Mouse (Mus musculus): Measurements from ENCODE around the gene Sec24a. TPM values are rescaled to one million over a fixed set of nuclear protein-coding genes. Genes with fewer than 3 reads are reported as not detected.
"Not testable (repeated sequence)": the region's sequence is repeated elsewhere in the genome, so short reads cannot be mapped to it uniquely, and the experiment has no call there.

The Sec24a gene
- polyA plus RNA-seq, 1 experiment from 2014 or later, result 15.3 TPM

GRCm38 (mm10) chr11:51706451-51706850, 57.0 kb downstream of the Sec24a start:
- H3K27me3 ChIP-seq, result no peaks in the 10 kb centered on the region
- WGBS, result 97% methylated on average over 10 of the region's 10 CpGs
- ATAC-seq (ENCODE audit: low FRiP score), result no peak
- no peak overlapping the region for H3K4me3 ChIP-seq
- H3K4me2 ChIP-seq, result no peak overlapping the region
- H3K4me1 ChIP-seq (replicated peaks), result no peaks in the 10 kb centered on the region
- H3K9ac ChIP-seq, result no peak overlapping the region
- no peaks in the 10 kb centered on the region for H3K9me3 ChIP-seq
- H3K36me3 ChIP-seq, result peaks cover 88% of the 10 kb centered on the region
- no peak overlapping the region for H3K27ac ChIP-seq

- ATAC-seq (ENCODE audit: low FRiP score), result no peak
- no peaks in the 10 kb centered on the region for H3K9me3 ChIP-seq
- no peak overlapping the region for H3K27ac ChIP-seq
- no peak overlapping the region for H3K9ac ChIP-seq
- H3K4me2 ChIP-seq, result no peak overlapping the region
- no peak overlapping the region for H3K4me3 ChIP-seq
- H3K27me3 ChIP-seq, result no peaks in the 10 kb centered on the region
- H3K4me1 ChIP-seq (replicated peaks), result no peaks in the 10 kb centered on the region
- peaks cover 93% of the 10 kb centered on the region for H3K36me3 ChIP-seq
- WGBS, result 66% methylated on average over 10 of the region's 10 CpGs
Observed at GRCm38 (mm10) chr11:51703379-51703998, 59.9 kb downstream of the Sec24a start.

- no peak overlapping the region for H3K27ac ChIP-seq
- H3K9me3 ChIP-seq, result no peaks in the 10 kb centered on the region
- 86% methylated on average over 3 of the region's 3 CpGs for WGBS
- no peaks in the 10 kb centered on the region for H3K27me3 ChIP-seq
- no peak overlapping the region for H3K4me2 ChIP-seq
- H3K9ac ChIP-seq, result no peak overlapping the region
- peaks cover 93% of the 10 kb centered on the region for H3K36me3 ChIP-seq
- no peak overlapping the region for H3K4me3 ChIP-seq
- ATAC-seq (ENCODE audit: low FRiP score), result no peak
- H3K4me1 ChIP-seq (replicated peaks), result no peaks in the 10 kb centered on the region
Observed at GRCm38 (mm10) chr11:51702831-51703230, 60.6 kb downstream of the Sec24a start.

GRCm38 (mm10) chr11:51694984-51695383, 68.5 kb downstream of the Sec24a start:
- no peak for ATAC-seq (ENCODE audit: low FRiP score)
- no peaks in the 10 kb centered on the region for H3K27me3 ChIP-seq
- peaks cover 2% of the 10 kb centered on the region for H3K4me1 ChIP-seq (replicated peaks)
- H3K36me3 ChIP-seq, result peaks cover 45% of the 10 kb centered on the region
- H3K9me3 ChIP-seq, result no peaks in the 10 kb centered on the region
- H3K9ac ChIP-seq, result no peak overlapping the region
- H3K27ac ChIP-seq, result no peak overlapping the region
- WGBS, result 92% methylated on average over 3 of the region's 3 CpGs
- H3K4me3 ChIP-seq, result no peak overlapping the region
- H3K4me2 ChIP-seq, result no peak overlapping the region

- not testable (repeated sequence) for H3K9ac ChIP-seq; H3K27me3 ChIP-seq; H3K4me3 ChIP-seq; ATAC-seq (ENCODE audit: low FRiP score); H3K4me2 ChIP-seq; H3K9me3 ChIP-seq; H3K27ac ChIP-seq
- WGBS, result 76% methylated on average over 3 of the region's 3 CpGs
- peaks cover 16% of the 10 kb centered on the region for H3K36me3 ChIP-seq
- H3K4me1 ChIP-seq (replicated peaks), result peaks cover 17% of the 10 kb centered on the region
Observed at GRCm38 (mm10) chr11:51690597-51690996, 72.8 kb downstream of the Sec24a start.

- Histone ChIP-seq H3K4me2 (peak overlapping the region; percentile 65), H3K27me3 (no peaks in the 10 kb centered on the region), H3K4me1 (replicated peaks) (peaks cover 17% of the 10 kb centered on the region), H3K4me3 (peak overlapping the region; percentile 69), H3K36me3 (peaks cover 18% of the 10 kb centered on the region), H3K9ac (peak overlapping the region; percentile 79), H3K9me3 (no peaks in the 10 kb centered on the region), H3K27ac (peak overlapping the region; percentile 99)
- no peak for ATAC-seq (ENCODE audit: low FRiP score)
- 25% methylated on average over 6 of the region's 6 CpGs for WGBS
Observed at GRCm38 (mm10) chr11:51689343-51689742, 74.1 kb downstream of the Sec24a start.

- Histone ChIP-seq H3K27ac (peak within 1 kb of the TSS; percentile 99), H3K4me3 (peak within 1 kb of the TSS; percentile 69), H3K9me3 (no peaks in the 10 kb centered on the region), H3K36me3 (peaks cover 18% of the 10 kb centered on the region), H3K4me2 (peak within 1 kb of the TSS; percentile 83), H3K9ac (peak within 1 kb of the TSS; percentile 84), H3K4me1 (replicated peaks) (peaks cover 17% of the 10 kb centered on the region), H3K27me3 (no peaks in the 10 kb centered on the region)
- ATAC-seq (ENCODE audit: low FRiP score), result peak; percentile 99
- under 1% methylated on average over 60 of the region's 60 CpGs for WGBS
Observed at GRCm38 (mm10) chr11:51688330-51689328, 74.8 kb downstream of the Sec24a start, which contains the start of gene 0610009B22Rik. Gene 0610009B22Rik (minus strand): TSS chr11:51688874.

- peaks cover 12% of the 10 kb centered on the region for H3K36me3 ChIP-seq
- ATAC-seq (ENCODE audit: low FRiP score), result no peak
- H3K4me3 ChIP-seq, result no peak overlapping the region
- 43% methylated on average over 8 of the region's 8 CpGs for WGBS
- no peak overlapping the region for H3K9ac ChIP-seq
- no peak overlapping the region for H3K27ac ChIP-seq
- H3K4me1 ChIP-seq (replicated peaks), result no peaks in the 10 kb centered on the region
- 0 out of 2 replicates have a peak, but pooled peaks cover 2% of the 10 kb centered on the region for H3K27me3 ChIP-seq
- no peak overlapping the region for H3K4me2 ChIP-seq
- H3K9me3 ChIP-seq, result no peaks in the 10 kb centered on the region
Observed at GRCm38 (mm10) chr11:51681976-51682374, 81.5 kb downstream of the Sec24a start.

- 38% methylated on average over 13 of the region's 13 CpGs for WGBS
- Histone ChIP-seq H3K9ac (no peak overlapping the region), H3K4me3 (no peak overlapping the region), H3K36me3 (peaks cover 12% of the 10 kb centered on the region), H3K27ac (no peak overlapping the region), H3K4me1 (replicated peaks) (no peaks in the 10 kb centered on the region), H3K9me3 (no peaks in the 10 kb centered on the region), H3K4me2 (no peak overlapping the region), H3K27me3 (0 out of 2 replicates have a peak, but pooled peaks cover 2% of the 10 kb centered on the region)
- no peak for ATAC-seq (ENCODE audit: low FRiP score)
Observed at GRCm38 (mm10) chr11:51681324-51681975, 82.0 kb downstream of the Sec24a start.

- Histone ChIP-seq H3K9me3 (no peaks in the 10 kb centered on the region), H3K4me1 (replicated peaks) (no peaks in the 10 kb centered on the region), H3K27me3 (0 out of 2 replicates have a peak, but pooled peaks cover 2% of the 10 kb centered on the region), H3K27ac (no peak overlapping the region), H3K4me3 (no peak overlapping the region), H3K4me2 (no peak overlapping the region), H3K9ac (no peak overlapping the region), H3K36me3 (no peaks in the 10 kb centered on the region)
- WGBS, result 77% methylated on average over 3 of the region's 3 CpGs
- no peak for ATAC-seq (ENCODE audit: low FRiP score)
Observed at GRCm38 (mm10) chr11:51679466-51679865, 84.0 kb downstream of the Sec24a start.

- Histone ChIP-seq H3K27ac (no peak overlapping the region), H3K9ac (no peak overlapping the region), H3K4me3 (no peak overlapping the region), H3K9me3 (no peaks in the 10 kb centered on the region), H3K4me1 (replicated peaks) (no peaks in the 10 kb centered on the region), H3K4me2 (no peak overlapping the region), H3K27me3 (0 out of 2 replicates have a peak, but pooled peaks cover 2% of the 10 kb centered on the region), H3K36me3 (no peaks in the 10 kb centered on the region)
- 82% methylated on average over 6 of the region's 6 CpGs for WGBS
- ATAC-seq (ENCODE audit: low FRiP score), result no peak
Observed at GRCm38 (mm10) chr11:51677737-51678418, 85.6 kb downstream of the Sec24a start.

Data from hindbrain, embryonic 13.5 days (tissue).